Mouse (Mus musculus): ENCODE results near the gene Dll1. TPM values are rescaled to one million over a fixed set of nuclear protein-coding genes. Genes with fewer than 3 reads are reported as not detected.
A peak's percentile ranks its signal among the peaks of the same experiment; 100 is the strongest.

Gene Dll1
- polyA plus RNA-seq, 1 experiment from 2014 or later: 30.7 TPM

GRCm38 (mm10) chr17:15409261-15409660 lies 32.6 kb upstream of the Dll1 start:
- no peak overlapping the region for H3K4me3 ChIP-seq (replicated peaks; ENCODE audit: low read length)
- ATAC-seq: no peak
- 85% methylated on average over 10 of the region's 10 CpGs for whole genome bisulfite sequencing
- no peaks in the 10 kb centered on the region for H3K4me1 ChIP-seq (replicated peaks; ENCODE audit: control insufficient read depth, insufficient read depth, low read length)
- H3K27ac ChIP-seq (ENCODE audit: low read length): no peak overlapping the region
- H3K27me3 ChIP-seq (replicated peaks; ENCODE audit: control insufficient read depth, insufficient read depth, low read length): no peaks in the 10 kb centered on the region
- no peak overlapping the region for H3K9ac ChIP-seq (replicated peaks; ENCODE audit: low read depth, low read length)
- no peak overlapping the region for H3K4me2 ChIP-seq (ENCODE audit: low read length)
- peaks cover 35% of the 10 kb centered on the region for H3K36me3 ChIP-seq (ENCODE audit: control insufficient read depth, insufficient read depth)
- H3K9me3 ChIP-seq (ENCODE audit: control insufficient read depth, low read length): no peaks in the 10 kb centered on the region

GRCm38 (mm10) chr17:15406576-15406975 lies 29.9 kb upstream of the Dll1 start:
- WGBS: 94% methylated on average over 2 of the region's 2 CpGs
- Histone ChIP-seq H3K4me2 (ENCODE audit: low read length) (no peak overlapping the region), H3K4me3 (replicated peaks; ENCODE audit: low read length) (no peak overlapping the region), H3K9ac (replicated peaks; ENCODE audit: low read depth, low read length) (no peak overlapping the region), H3K9me3 (ENCODE audit: control insufficient read depth, low read length) (no peaks in the 10 kb centered on the region), H3K4me1 (replicated peaks; ENCODE audit: control insufficient read depth, insufficient read depth, low read length) (no peaks in the 10 kb centered on the region), H3K27ac (ENCODE audit: low read length) (no peak overlapping the region), H3K27me3 (replicated peaks; ENCODE audit: control insufficient read depth, insufficient read depth, low read length) (no peaks in the 10 kb centered on the region), H3K36me3 (ENCODE audit: control insufficient read depth, insufficient read depth) (peaks cover 48% of the 10 kb centered on the region)
- ATAC-seq: no peak

- no peaks in the 10 kb centered on the region for H3K9me3 ChIP-seq (ENCODE audit: control insufficient read depth, low read length)
- no peak overlapping the region for H3K9ac ChIP-seq (replicated peaks; ENCODE audit: low read depth, low read length)
- no peak overlapping the region for H3K27ac ChIP-seq (ENCODE audit: low read length)
- no peak overlapping the region for H3K4me2 ChIP-seq (ENCODE audit: low read length)
- H3K36me3 ChIP-seq (ENCODE audit: control insufficient read depth, insufficient read depth): peaks cover 28% of the 10 kb centered on the region
- ATAC-seq: no peak
- H3K4me3 ChIP-seq (replicated peaks; ENCODE audit: low read length): no peak overlapping the region
- H3K27me3 ChIP-seq (replicated peaks; ENCODE audit: control insufficient read depth, insufficient read depth, low read length): no peaks in the 10 kb centered on the region
- 94% methylated on average over 17 of the region's 17 CpGs for WGBS
- peaks cover 13% of the 10 kb centered on the region for H3K4me1 ChIP-seq (replicated peaks; ENCODE audit: control insufficient read depth, insufficient read depth, low read length)
These were observed 25.0 kb upstream of the Dll1 start for GRCm38 (mm10) chr17:15401716-15402115.

GRCm38 (mm10) chr17:15395997-15396675 lies 19.5 kb upstream of the Dll1 start, which contains the start of gene Fam120b:
TSS of gene Fam120b (plus strand) at chr17:15396202.
- Histone ChIP-seq H3K4me3 (replicated peaks; ENCODE audit: low read length) (peak within 1 kb of the TSS; percentile 71), H3K4me2 (ENCODE audit: low read length) (peak within 1 kb of the TSS; percentile 80), H3K4me1 (replicated peaks; ENCODE audit: control insufficient read depth, insufficient read depth, low read length) (peaks cover 22% of the 10 kb centered on the region), H3K9ac (replicated peaks; ENCODE audit: low read depth, low read length) (peak within 1 kb of the TSS; percentile 79), H3K27ac (ENCODE audit: low read length) (peak within 1 kb of the TSS; percentile 91), H3K9me3 (ENCODE audit: control insufficient read depth, low read length) (no peaks in the 10 kb centered on the region), H3K27me3 (replicated peaks; ENCODE audit: control insufficient read depth, insufficient read depth, low read length) (peaks cover 4% of the 10 kb centered on the region; the same call in 1 of the 2 replicates), H3K36me3 (ENCODE audit: control insufficient read depth, insufficient read depth) (no peaks in the 10 kb centered on the region)
- under 1% methylated on average over 31 of the region's 31 CpGs for WGBS
- ATAC-seq: peak; percentile 99

- ATAC-seq: no peak
- H3K36me3 ChIP-seq (ENCODE audit: control insufficient read depth, insufficient read depth): no peaks in the 10 kb centered on the region
- WGBS: 81% methylated on average over 8 of the region's 8 CpGs
- peaks cover 4% of the 10 kb centered on the region; the same call in 1 of the 2 replicates for H3K27me3 ChIP-seq (replicated peaks; ENCODE audit: control insufficient read depth, insufficient read depth, low read length)
- H3K4me3 ChIP-seq (replicated peaks; ENCODE audit: low read length): no peak overlapping the region
- no peak overlapping the region for H3K27ac ChIP-seq (ENCODE audit: low read length)
- H3K4me1 ChIP-seq (replicated peaks; ENCODE audit: control insufficient read depth, insufficient read depth, low read length): no peaks in the 10 kb centered on the region
- no peaks in the 10 kb centered on the region for H3K9me3 ChIP-seq (ENCODE audit: control insufficient read depth, low read length)
- H3K4me2 ChIP-seq (ENCODE audit: low read length): no peak overlapping the region
- H3K9ac ChIP-seq (replicated peaks; ENCODE audit: low read depth, low read length): no peak overlapping the region
These were observed 12.7 kb upstream of the Dll1 start for GRCm38 (mm10) chr17:15389356-15389755.

- WGBS: 78% methylated on average over 4 of the region's 4 CpGs
- ATAC-seq: no peak
- H3K9ac ChIP-seq (replicated peaks; ENCODE audit: low read depth, low read length): no peak overlapping the region
- no peak overlapping the region for H3K27ac ChIP-seq (ENCODE audit: low read length)
- no peaks in the 10 kb centered on the region for H3K4me1 ChIP-seq (replicated peaks; ENCODE audit: control insufficient read depth, insufficient read depth, low read length)
- H3K36me3 ChIP-seq (ENCODE audit: control insufficient read depth, insufficient read depth): no peaks in the 10 kb centered on the region
- H3K27me3 ChIP-seq (replicated peaks; ENCODE audit: control insufficient read depth, insufficient read depth, low read length): peaks cover 2% of the 10 kb centered on the region; the same call in 1 of the 2 replicates
- no peak overlapping the region for H3K4me3 ChIP-seq (replicated peaks; ENCODE audit: low read length)
- no peak overlapping the region for H3K4me2 ChIP-seq (ENCODE audit: low read length)
- no peaks in the 10 kb centered on the region for H3K9me3 ChIP-seq (ENCODE audit: control insufficient read depth, low read length)
These were observed 12.2 kb upstream of the Dll1 start for GRCm38 (mm10) chr17:15388892-15389291.

GRCm38 (mm10) chr17:15383360-15383759 lies 6.7 kb upstream of the Dll1 start:
- Histone ChIP-seq H3K27ac (ENCODE audit: low read length) (no peak overlapping the region), H3K9ac (replicated peaks; ENCODE audit: low read depth, low read length) (no peak overlapping the region), H3K9me3 (ENCODE audit: control insufficient read depth, low read length) (no peaks in the 10 kb centered on the region), H3K4me3 (replicated peaks; ENCODE audit: low read length) (no peak overlapping the region), H3K4me1 (replicated peaks; ENCODE audit: control insufficient read depth, insufficient read depth, low read length) (peaks cover 35% of the 10 kb centered on the region), H3K36me3 (ENCODE audit: control insufficient read depth, insufficient read depth) (no peaks in the 10 kb centered on the region), H3K27me3 (replicated peaks; ENCODE audit: control insufficient read depth, insufficient read depth, low read length) (no peaks in the 10 kb centered on the region), H3K4me2 (ENCODE audit: low read length) (no peak overlapping the region)
- no peak for ATAC-seq
- WGBS: 96% methylated on average over 5 of the region's 5 CpGs

- Histone ChIP-seq H3K4me1 (replicated peaks; ENCODE audit: control insufficient read depth, insufficient read depth, low read length) (peaks cover 48% of the 10 kb centered on the region), H3K4me2 (ENCODE audit: low read length) (no peak overlapping the region), H3K36me3 (ENCODE audit: control insufficient read depth, insufficient read depth) (no peaks in the 10 kb centered on the region), H3K27ac (ENCODE audit: low read length) (no peak overlapping the region), H3K4me3 (replicated peaks; ENCODE audit: low read length) (no peak overlapping the region), H3K9me3 (ENCODE audit: control insufficient read depth, low read length) (no peaks in the 10 kb centered on the region), H3K9ac (replicated peaks; ENCODE audit: low read depth, low read length) (no peak overlapping the region), H3K27me3 (replicated peaks; ENCODE audit: control insufficient read depth, insufficient read depth, low read length) (no peaks in the 10 kb centered on the region)
- no peak for ATAC-seq
- 3% methylated on average over 7 of the region's 7 CpGs for WGBS
These were observed 5.4 kb upstream of the Dll1 start for GRCm38 (mm10) chr17:15381869-15382660.

- WGBS: 3% methylated on average over 22 of the region's 22 CpGs
- Histone ChIP-seq H3K4me3 (replicated peaks; ENCODE audit: low read length) (peak overlapping the region; percentile 50), H3K36me3 (ENCODE audit: control insufficient read depth, insufficient read depth) (no peaks in the 10 kb centered on the region), H3K4me2 (ENCODE audit: low read length) (peak overlapping the region; percentile 84), H3K9ac (replicated peaks; ENCODE audit: low read depth, low read length) (peak overlapping the region; percentile 58), H3K27ac (ENCODE audit: low read length) (peak overlapping the region; percentile 39; the same call in 1 of the 2 replicates), H3K4me1 (replicated peaks; ENCODE audit: control insufficient read depth, insufficient read depth, low read length) (peaks cover 50% of the 10 kb centered on the region), H3K27me3 (replicated peaks; ENCODE audit: control insufficient read depth, insufficient read depth, low read length) (no peaks in the 10 kb centered on the region), H3K9me3 (ENCODE audit: control insufficient read depth, low read length) (no peaks in the 10 kb centered on the region)
- ATAC-seq: peak; percentile 5
These were observed 4.6 kb upstream of the Dll1 start for GRCm38 (mm10) chr17:15381092-15381860.

Measured in forebrain, embryonic 16.5 days (tissue).